Mouse (Mus musculus) lung, adult 2 months (tissue): Measurements from ENCODE around the gene Ska3.

Experiments
- CTCF ChIP-seq: fragments of 200-500 bp; IDR thresholded peaks from 2 replicates; pipeline ENCODE4 v1.5.1; 2011; ENCODE audit warnings: mild to moderate bottlenecking, low read length, control low read depth; ENCODE audit not compliant: insufficient read depth
- POLR2A ChIP-seq: fragments of 200-500 bp; IDR thresholded peaks from 2 replicates; pipeline ENCODE4 v1.6.1; 2011; ENCODE audit warnings: low read depth, mild to moderate bottlenecking, control low read depth, low read length, borderline replicate concordance; ENCODE audit errors: extremely low read depth

- TF ChIP-seq CTCF (no peak), POLR2A (no peak)
Observed at GRCm38 (mm10) chr14:57811844-57812243, 14.1 kb downstream of the Ska3 start.
